Mouse (Mus musculus) common myeloid progenitor, adult 5-6 weeks (primary cell): ENCODE measurements around the gene Got2. TPM values are rescaled to one million over a fixed set of nuclear protein-coding genes. Genes with fewer than 3 reads are reported as not detected.

Experiments used
- ATAC-seq: replicated peaks from 2 replicates; pipeline ENCODE4 v1.8.0; 2016; ENCODE audit warnings: low read depth, mild to moderate bottlenecking, moderate TSS enrichment, inconsistent platforms; ENCODE audit not compliant: poor library complexity, severe bottlenecking
- total RNA-seq: library from RNA; stranded (forward); fragments of 200-1000, 187-1606 nt; gene quantifications from 2 replicates; pipeline ENCODE4 v1.2.3, GENCODE M21; 2017

Gene Got2
- total RNA-seq = 102 and 113 TPM in 2 replicates

DNA sequence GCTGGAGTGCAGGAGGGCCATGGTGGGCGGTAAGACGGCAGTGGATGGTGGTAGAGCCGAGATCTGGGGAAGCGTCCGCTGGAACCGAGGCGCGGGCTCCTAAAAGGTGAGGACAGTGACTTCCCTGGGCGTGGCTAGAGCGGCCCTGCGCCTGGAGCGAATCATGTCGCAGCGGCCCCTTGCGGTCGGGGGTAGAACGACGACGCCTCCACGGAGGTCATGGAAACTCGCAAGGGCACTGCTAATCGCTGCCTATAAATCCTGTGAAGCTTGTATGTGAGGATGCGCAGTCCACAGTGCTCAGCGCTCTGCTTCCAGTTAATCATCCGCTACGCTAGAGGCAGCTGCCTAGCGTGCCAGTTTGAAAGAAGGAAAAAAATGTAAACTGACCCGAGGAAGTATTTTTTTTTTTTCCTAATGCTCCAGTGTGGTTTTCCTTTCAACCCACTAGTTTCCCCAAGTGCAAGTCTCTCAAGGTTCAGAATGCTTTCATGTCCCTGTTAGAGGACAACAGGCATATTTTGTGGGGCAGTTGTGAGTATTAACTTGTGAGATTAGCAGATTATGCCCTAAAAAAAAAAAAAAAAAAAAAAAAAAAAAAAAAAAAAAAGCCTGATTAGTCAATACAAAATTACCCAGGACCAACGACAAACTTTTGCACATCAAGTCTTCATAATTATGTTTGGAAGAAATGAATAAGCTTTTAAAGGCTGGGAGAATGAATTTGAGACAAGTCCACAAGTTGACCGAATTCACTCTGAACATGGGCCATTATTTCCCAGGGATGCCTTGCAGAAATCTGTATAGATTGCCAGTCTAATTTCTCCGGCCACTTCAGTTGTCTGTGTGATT is at the start of gene Got2:
Gene Got2 (minus strand): TSS at position 263 of the 852 bp plus-strand sequence.
- peak; percentile 92 for ATAC-seq

DNA sequence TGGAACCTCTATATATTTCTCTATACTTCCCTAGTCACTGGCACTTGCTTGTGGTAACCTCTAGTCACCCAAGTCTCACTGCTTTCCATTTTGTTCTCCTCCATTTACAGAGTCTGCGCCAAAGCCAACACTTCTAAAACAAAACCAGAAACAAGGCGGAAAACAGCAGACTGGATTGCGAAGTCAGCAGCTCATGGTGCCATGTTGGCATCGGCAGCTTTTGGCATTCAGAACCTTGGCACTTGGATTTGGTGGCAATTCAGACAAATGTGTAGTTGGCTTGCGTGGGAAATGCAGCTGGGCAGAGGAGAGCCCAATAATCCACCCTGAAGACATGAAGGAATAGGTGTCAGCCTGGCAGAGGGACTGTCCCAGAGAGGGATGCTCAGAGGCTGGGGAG is 44.5 kb upstream of the Got2 start:
- ATAC-seq = no peak

DNA sequence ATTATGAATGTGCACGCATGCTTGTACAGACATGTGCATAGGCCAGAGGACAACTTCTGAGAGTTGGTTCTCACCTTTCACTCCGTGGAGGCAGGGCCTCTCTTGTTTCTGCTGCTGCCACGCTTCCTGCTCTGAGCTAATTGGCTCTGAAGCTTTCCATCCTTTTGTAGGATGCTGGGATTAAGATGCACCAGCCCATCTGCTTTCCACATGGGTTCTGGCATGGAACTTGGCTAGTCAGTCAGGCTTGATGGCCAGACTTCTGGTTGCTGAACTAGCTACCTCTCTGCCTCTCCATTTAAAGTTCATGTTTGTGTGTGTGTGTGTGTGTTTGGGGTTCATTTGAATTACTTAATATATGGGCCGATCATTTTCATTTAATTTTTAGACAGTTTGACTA is 41.5 kb upstream of the Got2 start:
- no peak for ATAC-seq

DNA sequence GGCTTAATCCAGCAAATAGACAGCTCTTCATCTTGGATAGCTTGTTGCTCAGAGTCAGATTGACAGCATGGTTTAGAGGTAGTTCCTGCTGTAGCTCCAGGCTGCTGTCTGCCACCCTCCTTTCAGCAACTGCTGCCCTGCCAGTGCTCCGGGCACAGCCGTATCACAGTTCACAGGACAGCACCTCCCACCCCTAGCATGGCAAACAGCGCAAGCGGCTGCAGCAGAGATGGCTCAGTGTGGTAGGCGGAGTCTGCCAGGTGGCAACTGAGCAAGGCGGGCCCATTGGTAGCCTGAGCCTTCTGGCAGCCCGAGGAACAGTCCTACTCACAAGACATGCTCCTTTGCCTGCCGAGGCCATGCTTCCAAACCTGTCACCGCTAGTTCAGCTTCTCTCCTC is 27.8 kb upstream of the Got2 start:
- ATAC-seq = peak; percentile 94

GRCm38 (mm10) chr8:95914905-95915643 is 26.7 kb upstream of the Got2 start:
- ATAC-seq = peak; percentile 93

- ATAC-seq = no peak
These were observed 22.9 kb upstream of the Got2 start for GRCm38 (mm10) chr8:95911240-95911639.

- no peak for ATAC-seq
These were observed 19.5 kb upstream of the Got2 start for GRCm38 (mm10) chr8:95907885-95908284.

GRCm38 (mm10) chr8:95906738-95907137 is 18.4 kb upstream of the Got2 start:
- peak; percentile 83 for ATAC-seq

- peak; percentile 84 for ATAC-seq
These were observed 13.5 kb upstream of the Got2 start for GRCm38 (mm10) chr8:95901864-95902263.

- ATAC-seq = no peak
These were observed 5.4 kb upstream of the Got2 start for GRCm38 (mm10) chr8:95893701-95894100.

DNA sequence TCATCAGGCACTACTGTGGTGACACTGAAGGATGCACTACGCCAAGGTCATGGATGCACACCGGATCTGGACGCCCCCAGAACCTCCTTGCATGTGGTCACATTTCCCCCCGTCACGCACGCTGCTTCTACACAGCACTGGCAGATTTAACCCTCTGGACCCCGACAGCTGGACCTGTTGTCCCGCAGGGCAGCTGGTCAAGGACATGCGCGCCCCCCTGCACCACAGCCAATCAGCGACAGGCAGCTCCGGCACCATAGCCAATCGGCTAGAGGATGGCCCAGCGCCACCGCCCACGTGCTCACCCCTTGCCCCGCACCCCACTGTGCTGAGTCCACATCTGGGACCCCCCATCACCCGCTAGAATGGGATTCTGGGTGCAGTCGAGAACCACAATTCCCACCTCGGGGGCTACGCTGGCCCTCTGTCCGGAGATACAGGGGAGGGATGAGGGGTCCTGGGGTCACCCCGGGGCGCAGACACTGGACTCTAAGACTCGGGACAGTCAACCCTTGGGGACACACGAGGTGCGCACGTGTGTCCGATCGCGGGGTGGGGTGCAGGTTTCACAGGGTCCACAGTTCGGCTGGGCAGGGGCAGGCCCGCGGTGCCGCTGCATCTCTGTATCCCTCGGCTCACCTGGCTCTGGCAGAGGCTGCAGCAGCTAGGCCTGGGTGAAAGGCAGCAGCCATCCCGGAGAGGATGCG is 616 bp downstream of the Got2 start:
- ATAC-seq = peak; percentile 78

- ATAC-seq = peak; percentile 55
These were observed 1.4 kb downstream of the Got2 start for GRCm38 (mm10) chr8:95886647-95887577.

- no peak for ATAC-seq
These were observed 2.4 kb downstream of the Got2 start for GRCm38 (mm10) chr8:95885966-95886365.

DNA sequence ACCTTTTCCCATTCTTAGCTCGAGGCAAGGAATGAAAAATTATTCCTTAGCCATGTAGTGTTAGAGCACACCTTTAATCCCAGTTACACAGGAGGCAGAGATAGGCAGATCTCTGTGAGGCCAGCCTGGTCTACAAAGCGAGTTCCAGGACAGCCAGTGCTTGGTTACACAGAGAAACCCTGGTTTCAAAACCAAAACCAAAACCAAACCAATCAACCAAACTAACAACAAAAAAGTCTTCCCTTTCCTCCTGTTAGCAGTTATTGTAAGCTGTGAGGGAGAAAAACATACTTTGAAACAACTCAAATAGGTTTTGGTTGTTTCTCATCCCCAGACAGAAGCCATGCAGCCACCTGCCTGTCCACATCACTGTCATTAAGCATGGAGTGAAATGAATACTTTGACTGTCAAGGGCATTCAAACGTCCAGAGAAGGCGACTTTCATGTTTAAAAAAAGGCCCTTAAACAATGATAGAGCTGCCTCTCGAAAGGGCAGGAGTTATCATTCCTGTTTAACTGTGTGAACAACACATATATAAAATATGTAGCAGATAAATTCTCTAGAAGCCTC is 3.0 kb downstream of the Got2 start:
- no peak for ATAC-seq

DNA sequence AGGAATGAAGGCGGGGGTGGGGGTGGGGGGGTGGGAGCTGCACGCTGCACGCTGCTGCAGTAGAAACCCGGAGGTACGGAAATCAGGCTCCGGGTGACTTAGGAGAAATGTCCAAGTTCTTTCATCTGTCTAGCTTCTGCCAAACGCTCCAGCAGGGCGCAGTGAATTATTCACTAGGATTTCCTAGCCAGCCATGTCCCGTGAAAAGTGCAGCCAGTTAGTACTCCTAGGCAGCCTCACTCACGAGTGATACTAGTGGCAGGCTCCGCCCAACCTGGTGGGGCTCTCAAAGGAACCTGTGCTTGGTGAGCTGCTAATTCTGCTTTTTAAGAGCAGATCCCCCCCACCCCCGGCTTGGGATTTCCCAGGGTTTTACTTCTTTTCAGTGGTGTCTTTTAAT is 3.9 kb downstream of the Got2 start:
- no peak for ATAC-seq

DNA sequence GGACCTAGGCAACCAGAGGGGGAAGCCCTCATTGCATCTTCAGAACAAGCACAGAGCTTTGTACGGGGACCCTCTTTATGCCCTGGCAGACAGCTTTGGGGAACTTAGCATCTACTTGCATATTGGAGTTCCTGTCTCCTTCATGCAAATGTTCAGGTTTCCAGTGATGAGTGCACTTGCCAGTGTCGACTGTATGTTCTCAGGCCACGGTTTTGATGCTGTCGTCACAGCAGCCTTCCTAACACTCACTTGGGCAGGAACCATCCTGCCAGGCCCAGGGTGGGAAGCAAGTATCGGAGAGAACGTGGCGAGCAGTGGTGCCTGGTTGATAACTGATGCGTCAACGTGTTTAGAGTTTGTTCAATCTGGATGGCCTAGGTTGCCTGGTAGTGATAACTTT is 6.2 kb downstream of the Got2 start:
- no peak for ATAC-seq

DNA sequence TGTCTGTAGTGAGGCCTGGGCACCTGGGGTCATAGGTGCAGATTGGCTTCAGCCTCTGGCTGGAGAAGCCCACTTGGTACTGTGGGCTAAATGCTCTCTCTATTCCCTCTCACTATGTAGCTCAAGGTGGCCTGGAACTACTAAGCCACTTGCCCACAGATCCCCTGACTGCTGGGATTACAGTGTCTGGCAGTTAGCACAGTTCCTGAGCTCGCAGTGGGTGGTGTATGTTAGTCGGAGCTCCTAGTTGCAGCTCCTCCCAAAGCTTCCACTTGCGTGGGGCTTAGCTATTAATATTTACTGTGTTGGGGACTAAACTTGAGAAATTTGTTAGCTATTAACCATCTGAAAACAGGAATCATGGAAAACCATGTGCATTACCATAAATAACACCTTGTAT is 6.8 kb downstream of the Got2 start:
- ATAC-seq = no peak

DNA sequence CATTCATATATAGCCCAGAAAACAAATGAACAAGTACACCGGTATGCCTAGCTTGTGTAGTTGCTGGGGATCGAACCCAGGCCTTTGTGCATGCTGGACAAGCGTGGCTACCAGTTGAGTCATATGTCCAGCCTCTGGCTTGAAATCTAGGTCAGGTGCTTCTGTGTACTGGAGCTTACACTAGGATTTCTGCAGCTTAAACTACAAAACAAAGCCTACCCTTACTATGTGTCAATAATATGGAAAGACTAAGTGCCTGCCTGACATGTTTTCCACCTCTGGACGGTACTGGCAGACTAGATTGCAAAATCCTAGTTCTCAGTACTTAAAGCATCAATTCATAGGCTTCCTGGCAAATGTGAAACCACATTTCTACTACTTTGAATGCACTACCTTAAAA is 8.5 kb downstream of the Got2 start:
- no peak for ATAC-seq

DNA sequence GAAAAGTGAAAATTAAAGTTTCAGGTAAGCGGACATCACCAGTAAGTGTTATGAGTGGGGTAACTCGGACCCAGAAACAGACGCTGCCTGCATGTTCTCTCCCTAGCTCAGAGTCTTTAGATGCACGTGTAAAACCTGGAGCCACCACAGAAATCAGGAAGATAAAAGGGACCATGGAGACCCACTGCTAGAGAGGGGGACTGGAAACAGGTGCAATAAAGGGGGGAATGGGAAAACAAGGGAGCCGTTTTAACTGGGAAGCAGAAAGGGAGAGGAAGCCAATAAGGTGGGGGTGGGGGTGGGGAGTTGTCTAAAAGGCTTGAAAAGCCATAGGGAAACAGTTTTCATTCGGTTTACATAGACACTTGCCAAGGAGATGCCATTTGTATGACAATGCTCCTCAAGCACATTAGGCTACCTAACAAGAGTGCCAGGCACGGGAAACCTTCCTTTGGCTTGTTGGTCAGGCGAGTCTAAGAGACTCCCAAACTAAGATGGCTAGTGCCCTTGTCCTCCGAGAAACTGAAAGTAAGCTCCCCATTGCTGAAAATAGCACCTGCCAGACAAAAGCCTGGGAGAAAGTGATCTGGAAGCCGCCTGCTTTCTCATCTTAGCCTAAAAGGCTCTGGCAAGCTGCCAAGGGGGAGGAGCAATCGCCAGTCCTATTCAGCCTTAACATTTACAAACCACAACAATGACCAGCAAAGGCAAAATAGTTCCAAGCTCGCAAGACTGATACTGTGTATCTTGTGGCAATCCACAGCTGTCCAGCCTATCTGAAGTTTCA is 10.0 kb downstream of the Got2 start:
- ATAC-seq = peak; percentile 75
